Mouse (Mus musculus) T-helper 17 cell (primary cell): ENCODE results near the gene Cd109.

Experiments
- in situ Hi-C, 2 experiments: fragments of 300-600 bp; cut with MboI, MseI; formaldehyde crosslinking; loops; 1 replicate in 1 of 2; 2 replicates in 1 of 2; pipeline ENCODE4 v1.15.1; 2025; ENCODE audit warnings: high pct_unique_total_duplicates in 2 of 2

Cd109 gene

GRCm38 (mm10) chr9:78615401-78616021, at the start of gene Cd109:
Cd109 (plus strand) TSS chr9:78615546.
- in situ Hi-C loops, result no loop called here

- in situ Hi-C loops, result no loop called here
Measured at GRCm38 (mm10) chr9:78569934-78570333, 45.4 kb upstream of the Cd109 start.

GRCm38 (mm10) chr9:78576466-78576865, 38.9 kb upstream of the Cd109 start:
- in situ Hi-C loops, result no loop called here

GRCm38 (mm10) chr9:78578824-78579223, 36.5 kb upstream of the Cd109 start:
- in situ Hi-C loops, result no loop called here

GRCm38 (mm10) chr9:78579644-78580396, 35.5 kb upstream of the Cd109 start:
- in situ Hi-C loops, result loop anchor here in 1 of 2 experiments (5.0 kb wide), 1 partner anchor 43 kb away; no protein-coding TSS in a partner anchor

- in situ Hi-C loops, result no loop called here
Measured at GRCm38 (mm10) chr9:78587218-78587883, 28.0 kb upstream of the Cd109 start.

GRCm38 (mm10) chr9:78587914-78588313, 27.4 kb upstream of the Cd109 start, which contains the start of gene Slc17a5:
Slc17a5 (minus strand) TSS chr9:78588041.
- in situ Hi-C loops, result no loop called here

- in situ Hi-C loops, result no loop called here
Measured at GRCm38 (mm10) chr9:78588411-78589033, 26.8 kb upstream of the Cd109 start.

- in situ Hi-C loops, result no loop called here
Measured at GRCm38 (mm10) chr9:78590471-78590870, 24.9 kb upstream of the Cd109 start.

- in situ Hi-C loops, result no loop called here
Measured at GRCm38 (mm10) chr9:78595257-78595656, 20.1 kb upstream of the Cd109 start.

GRCm38 (mm10) chr9:78595769-78596555, 19.4 kb upstream of the Cd109 start:
- in situ Hi-C loops, result no loop called here

- in situ Hi-C loops, result no loop called here
Measured at GRCm38 (mm10) chr9:78596834-78597233, 18.5 kb upstream of the Cd109 start.

GRCm38 (mm10) chr9:78599927-78600326, 15.4 kb upstream of the Cd109 start:
- in situ Hi-C loops, result no loop called here

- in situ Hi-C loops, result no loop called here
Measured at GRCm38 (mm10) chr9:78601046-78601730, 14.2 kb upstream of the Cd109 start.

GRCm38 (mm10) chr9:78614201-78614600, 1.1 kb upstream of the Cd109 start:
- in situ Hi-C loops, result no loop called here

- in situ Hi-C loops, result no loop called here
Measured at GRCm38 (mm10) chr9:78619285-78619684, 3.9 kb downstream of the Cd109 start.

GRCm38 (mm10) chr9:78623301-78623747, 8.0 kb downstream of the Cd109 start:
- in situ Hi-C loops, result no loop called here

GRCm38 (mm10) chr9:78629991-78630390, 14.6 kb downstream of the Cd109 start:
- in situ Hi-C loops, result no loop called here

- in situ Hi-C loops, result no loop called here
Measured at GRCm38 (mm10) chr9:78631755-78632434, 16.5 kb downstream of the Cd109 start.

GRCm38 (mm10) chr9:78633976-78634375, 18.6 kb downstream of the Cd109 start:
- in situ Hi-C loops, result no loop called here
